Mouse (Mus musculus) neural tube, embryonic 13.5 days (tissue): Measurements from ENCODE around the gene Tmsb4x. TPM values are rescaled to one million over a fixed set of nuclear protein-coding genes. Genes with fewer than 3 reads are reported as not detected.

Experiments
- ATAC-seq: fragments of 200-750 bp; cut with Nextera tagmentation; 2 replicates; pipeline ENCODE4 v1.8.0; 2017; ENCODE audit warnings: low read depth, mild to moderate bottlenecking, moderate TSS enrichment, moderate library complexity
- H3K27ac ChIP-seq: fragments of 300-500 bp; sonication (generic); replicated peaks from 2 replicates; pipeline ENCODE4 v1.5.1; 2015; ENCODE audit warnings: moderate library complexity, mild to moderate bottlenecking, inconsistent platforms
- H3K27me3 ChIP-seq: fragments of 300-500 bp; sonication (generic); 2 replicates; pipeline ENCODE4 v1.6.1; 2015; ENCODE audit warnings: mild to moderate bottlenecking, inconsistent platforms
- H3K36me3 ChIP-seq: fragments of 300-500 bp; sonication (generic); 2 replicates; pipeline ENCODE4 v1.6.1; 2015; ENCODE audit warnings: mild to moderate bottlenecking, inconsistent platforms
- H3K4me1 ChIP-seq: fragments of 300-500 bp; sonication (generic); replicated peaks from 2 replicates; pipeline ENCODE4 v1.6.1; 2015; ENCODE audit warnings: inconsistent platforms
- H3K4me2 ChIP-seq: fragments of 300-500 bp; sonication (generic); 2 replicates; pipeline ENCODE4 v1.6.1; 2015; ENCODE audit warnings: inconsistent platforms, mild to moderate bottlenecking, moderate library complexity
- H3K4me3 ChIP-seq: fragments of 300-500 bp; sonication (generic); 2 replicates; pipeline ENCODE4 v1.5.1; 2015; ENCODE audit warnings: mild to moderate bottlenecking, inconsistent platforms
- H3K9ac ChIP-seq: fragments of 300-500 bp; sonication (generic); 2 replicates; pipeline ENCODE4 v1.6.1; 2015; ENCODE audit warnings: moderate library complexity, mild to moderate bottlenecking, inconsistent platforms
- H3K9me3 ChIP-seq: fragments of 300-500 bp; sonication (generic); 2 replicates; pipeline ENCODE4 v1.6.1; 2016; ENCODE audit warnings: inconsistent platforms
- WGBS: fragments of 180-500 bp; shearing (Covaris S2); methylation state at CpG from one replicate; pipeline ENCODE4 v1.1.7; 2015; 5-methylcytosine and 5-hydroxymethylcytosine counted together
- polyA plus RNA-seq: library from polyadenylated mRNA; unstranded; fragments of >200 nt; fragmentation: Nextera tagmentation; extraction: Ambion mirVana; gene quantifications from 2 replicates; pipeline ENCODE4 v1.2.1, GENCODE M21; 2015

Tmsb4x gene
- polyA plus RNA-seq, 1 experiment from 2014 or later, result 7,374 TPM

DNA sequence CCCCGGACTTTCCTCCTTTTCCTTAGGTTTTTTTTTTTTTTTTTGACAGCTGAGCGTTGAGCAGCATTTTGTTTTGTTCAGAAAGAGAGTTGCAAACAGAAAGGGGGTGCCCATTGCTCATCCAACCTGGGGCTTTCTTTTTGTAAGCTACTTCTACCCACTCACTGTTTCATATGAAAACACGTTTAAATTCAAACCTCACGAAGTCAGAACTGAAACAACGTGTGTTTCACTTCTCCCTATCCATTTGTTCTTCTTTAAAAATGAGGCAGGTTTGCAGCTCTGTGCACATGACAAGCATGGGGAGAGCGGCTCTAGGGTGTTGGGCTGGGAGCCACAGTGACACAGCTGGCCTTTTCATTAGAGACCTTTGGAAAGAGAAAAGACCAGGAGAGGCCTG lies 33.8 kb downstream of the Tmsb4x start:
- H3K27me3 ChIP-seq, result peaks cover 52% of the 10 kb centered on the region
- H3K4me2 ChIP-seq, result no peak overlapping the region
- no peak overlapping the region for H3K4me3 ChIP-seq
- no peaks in the 10 kb centered on the region for H3K9me3 ChIP-seq
- no peaks in the 10 kb centered on the region for H3K4me1 ChIP-seq
- H3K27ac ChIP-seq, result no peak overlapping the region
- ATAC-seq, result no peak
- no peaks in the 10 kb centered on the region for H3K36me3 ChIP-seq
- 84% methylated on average over 6 of the region's 6 CpGs for WGBS
- H3K9ac ChIP-seq, result no peak overlapping the region

DNA sequence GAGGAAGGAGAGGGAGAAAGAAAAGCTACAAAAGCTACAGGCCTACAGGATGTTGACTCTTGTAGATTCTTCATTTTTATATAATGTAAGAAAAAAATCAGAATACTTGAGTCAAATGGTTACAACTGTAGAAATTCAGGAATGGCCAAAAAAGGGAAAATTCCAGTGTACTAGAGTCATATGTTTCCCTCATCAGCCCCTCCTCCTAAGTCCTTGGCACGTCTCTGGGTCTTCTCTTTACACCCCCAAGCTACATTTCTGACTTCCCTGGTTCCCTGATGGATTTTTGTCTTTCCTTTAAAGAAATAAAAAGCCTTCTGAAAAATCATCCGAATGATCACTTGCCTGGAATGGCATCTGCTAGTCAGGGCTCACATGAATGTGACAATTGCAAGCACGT lies 34.8 kb downstream of the Tmsb4x start:
- no peak overlapping the region for H3K4me2 ChIP-seq
- peaks cover 57% of the 10 kb centered on the region for H3K27me3 ChIP-seq
- WGBS, result 83% methylated on average over 3 of the region's 3 CpGs
- H3K36me3 ChIP-seq, result no peaks in the 10 kb centered on the region
- no peaks in the 10 kb centered on the region for H3K9me3 ChIP-seq
- ATAC-seq, result no peak
- H3K4me1 ChIP-seq, result no peaks in the 10 kb centered on the region
- no peak overlapping the region for H3K4me3 ChIP-seq
- H3K9ac ChIP-seq, result no peak overlapping the region
- no peak overlapping the region for H3K27ac ChIP-seq

- 79% methylated on average over 2 of the region's 2 CpGs for WGBS
- Histone ChIP-seq H3K4me3 (no peak overlapping the region), H3K36me3 (no peaks in the 10 kb centered on the region), H3K4me2 (no peak overlapping the region), H3K9me3 (no peaks in the 10 kb centered on the region), H3K27ac (no peak overlapping the region), H3K4me1 (no peaks in the 10 kb centered on the region), H3K27me3 (peaks cover 64% of the 10 kb centered on the region), H3K9ac (no peak overlapping the region)
- ATAC-seq, result no peak
These were observed 36.9 kb downstream of the Tmsb4x start for GRCm38 (mm10) chrX:167172256-167172655.

DNA sequence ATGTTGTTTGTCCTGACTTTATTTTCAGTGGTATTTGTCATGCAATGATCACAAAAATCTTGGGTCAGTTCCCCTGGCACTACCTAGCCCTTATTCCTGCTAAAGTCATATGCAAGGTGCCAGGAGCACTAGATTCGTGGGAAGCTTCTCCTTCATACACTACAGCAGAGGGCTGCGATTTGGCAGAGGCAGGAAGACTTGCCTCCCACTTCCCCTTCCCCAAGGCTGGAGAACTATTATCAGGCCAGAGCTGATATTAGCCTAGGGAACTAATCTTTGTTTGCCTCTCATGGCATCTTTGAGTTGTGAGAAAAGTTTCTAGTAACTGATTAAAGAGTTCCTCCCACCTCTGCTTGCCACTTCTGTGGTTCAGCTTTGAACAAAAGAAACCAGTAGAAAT lies 37.8 kb downstream of the Tmsb4x start:
- no peaks in the 10 kb centered on the region for H3K36me3 ChIP-seq
- 82% methylated on average over 2 of the region's 2 CpGs for WGBS
- no peaks in the 10 kb centered on the region for H3K9me3 ChIP-seq
- H3K4me3 ChIP-seq, result no peak overlapping the region
- ATAC-seq, result no peak
- peaks cover 74% of the 10 kb centered on the region for H3K27me3 ChIP-seq
- H3K27ac ChIP-seq, result no peak overlapping the region
- H3K9ac ChIP-seq, result no peak overlapping the region
- no peak overlapping the region for H3K4me2 ChIP-seq
- no peaks in the 10 kb centered on the region for H3K4me1 ChIP-seq

GRCm38 (mm10) chrX:167167282-167167681 lies 41.8 kb downstream of the Tmsb4x start:
- no peak for ATAC-seq
- Histone ChIP-seq H3K4me2 (no peak overlapping the region), H3K27me3 (peaks cover 77% of the 10 kb centered on the region), H3K36me3 (no peaks in the 10 kb centered on the region), H3K9me3 (no peaks in the 10 kb centered on the region), H3K4me1 (no peaks in the 10 kb centered on the region), H3K9ac (no peak overlapping the region), H3K27ac (no peak overlapping the region), H3K4me3 (no peak overlapping the region)
- 58% methylated on average over 2 of the region's 2 CpGs for WGBS

- no peak overlapping the region for H3K27ac ChIP-seq
- no peak overlapping the region for H3K9ac ChIP-seq
- no peak overlapping the region for H3K4me2 ChIP-seq
- no peaks in the 10 kb centered on the region for H3K36me3 ChIP-seq
- no peaks in the 10 kb centered on the region for H3K9me3 ChIP-seq
- WGBS, result 85% methylated on average over 1 of the region's 1 CpGs
- peaks cover 70% of the 10 kb centered on the region for H3K27me3 ChIP-seq
- no peaks in the 10 kb centered on the region for H3K4me1 ChIP-seq
- H3K4me3 ChIP-seq, result no peak overlapping the region
- no peak for ATAC-seq
These were observed 43.1 kb downstream of the Tmsb4x start for GRCm38 (mm10) chrX:167166051-167166450.

DNA sequence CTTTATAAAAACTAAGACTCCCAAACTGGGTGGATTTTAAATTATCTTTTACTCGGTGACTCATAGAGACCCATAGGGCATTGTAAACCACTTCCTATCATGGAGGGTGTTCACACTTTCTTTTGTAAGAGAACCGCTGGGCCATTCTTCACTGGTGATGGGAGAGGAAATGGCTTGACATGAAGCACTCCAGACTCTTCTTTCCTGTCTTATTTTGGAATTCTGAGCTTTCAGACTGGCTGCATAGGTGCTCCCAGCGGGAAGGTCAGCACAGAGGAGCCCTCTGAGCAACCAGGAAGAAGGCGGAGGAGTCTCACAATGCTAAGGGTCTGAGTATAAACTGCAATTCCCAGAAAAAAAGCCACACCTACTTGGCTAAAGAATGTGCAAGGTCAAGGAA lies 51.4 kb downstream of the Tmsb4x start:
- 74% methylated on average over 4 of the region's 4 CpGs for WGBS
- Histone ChIP-seq H3K4me3 (no peak overlapping the region), H3K4me2 (no peak overlapping the region), H3K36me3 (no peaks in the 10 kb centered on the region), H3K4me1 (no peaks in the 10 kb centered on the region), H3K27ac (no peak overlapping the region), H3K9me3 (no peaks in the 10 kb centered on the region), H3K9ac (no peak overlapping the region), H3K27me3 (peaks cover 57% of the 10 kb centered on the region)
- no peak for ATAC-seq

Other genes starting within 250 kb of the Tmsb4x start
- 0.06 TPM in 1 of 2 replicates, not detected in the other for gene Tlr8, start 55.0 kb upstream of the Tmsb4x start, polyA plus RNA-seq
- 0.57 and 0.58 TPM in 2 replicates for gene Tlr7, start 121.2 kb upstream of the Tmsb4x start, polyA plus RNA-seq
- 9.0 and 9.6 TPM in 2 replicates for gene Prps2, start 173.4 kb upstream of the Tmsb4x start, polyA plus RNA-seq